Comparison of ENCODE assay signal across 18 mouse cellular contexts in genomic region chr17:13092100-13092764, GRCm38 (mm10). TPM values are rescaled to one million over a fixed set of nuclear protein-coding genes. Genes with fewer than 3 reads are reported as not detected.
"Had no signal": no experiment of that assay in that cellular context is flagged by ENCODE, and none has a peak within 500 bp of the region (broad histone marks: within the 10 kb centered on the region; RNA-seq: fewer than 3 reads in every experiment).

No protein-coding gene starts in this region.

RNA-seq across cellular contexts. Expression of gene Tcp10b, which starts 31.3 kb away (rescaled TPM):
- polyA plus RNA-seq: heart, embryonic 12.5 days; heart, embryonic 14.5 days; inflammation-experienced regulatory T-cells, adult 6 months; intestine, embryonic 15.5 days; large intestine, adult 2 months; limb, embryonic 11.5 days; limb, embryonic 13.5 days; liver, adult 2 months; liver, embryonic 12.5 days had no signal

RNA-seq across cellular contexts. Expression of gene Unc93a, which starts 39.4 kb away (rescaled TPM):
- polyA plus RNA-seq: heart, embryonic 12.5 days; heart, embryonic 14.5 days; heart, embryonic 16.5 days; hindbrain, embryonic 10.5 days; hindbrain, embryonic 12.5 days; hindbrain, embryonic 14.5 days; hindbrain, embryonic 16.5 days; inflammation-experienced regulatory T-cells, adult 6 months; intestine, embryonic 15.5 days; kidney, embryonic 14.5 days; kidney, postnatal 0 days; limb, embryonic 11.5 days; liver, embryonic 12.5 days; liver, embryonic 14.5 days had no signal

RNA-seq across cellular contexts. Expression of gene Gpr31b, which starts 40.1 kb away (rescaled TPM):
- polyA plus RNA-seq: hindbrain, embryonic 10.5 days; hindbrain, embryonic 12.5 days; inflammation-experienced regulatory T-cells, adult 6 months; intestine, embryonic 15.5 days; kidney, embryonic 14.5 days; limb, embryonic 11.5 days; limb, embryonic 13.5 days; limb, embryonic 15.5 days; liver, adult 2 months; liver, embryonic 12.5 days had no signal
